7 mouse cellular contexts compared by ENCODE assay signal in the genomic region with DNA sequence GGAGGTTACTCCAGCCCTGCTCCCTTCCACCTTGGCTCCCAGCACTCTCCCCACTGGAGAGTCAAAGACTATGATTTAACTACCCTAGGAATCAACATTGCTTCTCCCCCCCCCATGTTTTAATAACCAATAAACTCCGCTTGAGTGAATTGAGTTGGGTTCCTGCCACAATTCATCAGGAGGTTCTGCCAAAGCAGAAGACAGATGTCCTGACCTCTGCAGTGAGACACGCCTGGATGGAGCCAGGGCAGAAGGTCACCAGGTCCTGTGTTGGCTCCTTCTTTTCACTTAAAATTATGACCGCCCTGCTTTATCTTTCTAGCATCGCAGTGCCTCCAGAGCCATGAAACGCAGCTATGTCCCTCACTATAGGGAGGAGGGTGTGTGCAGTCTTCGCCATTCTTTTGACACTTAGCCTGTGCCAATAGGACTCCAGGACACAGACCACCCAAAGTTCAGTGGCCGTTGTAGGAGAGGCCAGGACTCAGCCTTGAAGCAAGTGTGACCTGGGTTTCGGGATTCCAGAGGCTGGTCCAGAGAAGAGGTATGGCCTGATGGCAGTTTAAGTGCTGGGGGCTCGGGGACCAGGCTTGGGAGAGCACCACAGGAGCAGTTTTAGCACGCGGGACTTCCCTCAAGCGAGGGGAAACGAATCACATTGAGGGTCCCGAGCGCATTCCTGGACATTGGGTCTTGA. TPM values are rescaled to one million over a fixed set of nuclear protein-coding genes. Genes with fewer than 3 reads are reported as not detected.
DNase-seq lines count a peak whose midpoint lies in the region; ATAC-seq and TF ChIP-seq lines count a peak whose summit lies in the region.

No protein-coding gene starts in this region.

- H3K27me3 ChIP-seq in MEL (ENCODE audit: control insufficient read depth in 1 of 2, insufficient read depth in 2 of 2, low read length in 2 of 2) = no peaks in the 10 kb centered on the region
- peaks cover 28% of the 10 kb centered on the region for H3K27me3 ChIP-seq in intestine, embryonic 15.5 days (replicated peaks)
- H3K27me3 ChIP-seq in liver, postnatal 0 days (ENCODE audit: insufficient read depth, low read length) = peaks cover 28% of the 10 kb centered on the region

- no peak for TF ChIP-seq CTCF in MEL (IDR thresholded peaks at IDR 0.05 in 2 of 3, conservative IDR thresholded peaks at IDR 0.05 in 1 of 3; ENCODE audit: control insufficient read depth in 1 of 3, insufficient read depth in 1 of 3, low read depth in 2 of 3, low read length in 3 of 3, poor library complexity in 1 of 3, severe bottlenecking in 1 of 3)
- no peak for TF ChIP-seq CTCF in bone marrow macrophage, adult 2 months (IDR thresholded peaks at IDR 0.05; ENCODE audit: low read depth, low read length)
- no peak for TF ChIP-seq CTCF in liver, postnatal 0 days (IDR thresholded peaks at IDR 0.05; ENCODE audit: low read depth)

- peaks cover 8 to 22% of the 10 kb centered on the region in 2 experiments for H3K4me1 ChIP-seq in MEL (ENCODE audit: control insufficient read depth in 1 of 2, insufficient read depth in 2 of 2, low read length in 2 of 2)
- H3K4me1 ChIP-seq in bone marrow macrophage, adult 2 months (ENCODE audit: control insufficient read depth, insufficient read depth, low read length) = no peaks in the 10 kb centered on the region
- 0 out of 2 replicates have a peak, but pooled peaks cover 4% of the 10 kb centered on the region for H3K4me1 ChIP-seq in intestine, embryonic 15.5 days (replicated peaks)
- H3K4me1 ChIP-seq in liver, postnatal 0 days (ENCODE audit: insufficient read depth) = peaks cover 3% of the 10 kb centered on the region; the same call in 1 of the 2 replicates

- H3K9ac ChIP-seq in MEL (ENCODE audit: control insufficient read depth, low read depth, low read length, poor library complexity, severe bottlenecking) = peak overlapping the region; percentile 39; the same call in 1 of the 2 replicates
- no peak overlapping the region for H3K9ac ChIP-seq in intestine, embryonic 15.5 days
- no peak overlapping the region for H3K9ac ChIP-seq in liver, postnatal 0 days (replicated peaks)

- H3K27ac ChIP-seq in MEL (ENCODE audit: control insufficient read depth, low read depth, low read length) = no peak overlapping the region
- no peak overlapping the region for H3K27ac ChIP-seq in bone marrow macrophage, adult 2 months (ENCODE audit: insufficient read depth, low read depth, low read length)
- no peak overlapping the region for H3K27ac ChIP-seq in intestine, embryonic 15.5 days
- H3K27ac ChIP-seq in liver, postnatal 0 days (ENCODE audit: low read depth) = no peak overlapping the region

- WGBS in intestine, embryonic 15.5 days = 15% methylated on average over 15 of the region's 15 CpGs
- 29% methylated on average over 15 of the region's 15 CpGs for WGBS in liver, postnatal 0 days (ENCODE audit: insufficient replicate concordance)

- peaks cover 0 to 16% of the 10 kb centered on the region in 2 experiments; a peak in 2 of 4 replicates for H3K36me3 ChIP-seq in MEL (ENCODE audit: control insufficient read depth in 1 of 2, insufficient read depth in 2 of 2, low read length in 2 of 2)
- no peaks in the 10 kb centered on the region for H3K36me3 ChIP-seq in intestine, embryonic 15.5 days
- no peaks in the 10 kb centered on the region for H3K36me3 ChIP-seq in liver, postnatal 0 days (replicated peaks; ENCODE audit: insufficient read depth, low read length)

- TF ChIP-seq EP300 in MEL (IDR thresholded peaks at IDR 0.05; ENCODE audit: low read depth in 1 of 2, low read length in 2 of 2) = no peak
- no peak for TF ChIP-seq EP300 in liver, postnatal 0 days (IDR thresholded peaks at IDR 0.05; ENCODE audit: low read depth)

- no peak for DNase-seq in MEL (ENCODE audit: low read depth, low spot score)
- DNase-seq in liver, postnatal 0 days = no peak
- DNase-seq in testis, postnatal 14 days (ENCODE audit: low spot score) = no peak
- no peak for DNase-seq in gastrocnemius, postnatal 10 days
- DNase-seq in frontal cortex, postnatal 36 days (ENCODE audit: low spot score in 2 of 2) = no peak

- ATAC-seq in intestine, embryonic 15.5 days = no peak
- ATAC-seq in liver, postnatal 0 days = no peak

- TF ChIP-seq POLR2A in MEL (IDR thresholded peaks at IDR 0.05; ENCODE audit: control insufficient read depth in 1 of 2, insufficient read depth in 1 of 2, low read depth in 1 of 2, low read length in 2 of 2, poor library complexity in 1 of 2) = no peak
- TF ChIP-seq POLR2A in bone marrow macrophage, adult 2 months (IDR thresholded peaks at IDR 0.05; ENCODE audit: borderline replicate concordance, low read depth, low read length) = no peak

- H3K4me3 ChIP-seq in MEL (ENCODE audit: control insufficient read depth in 1 of 2, insufficient read depth in 1 of 2, low read depth in 2 of 2, low read length in 2 of 2) = peak overlapping the region; percentile 35 to 36; a peak in 3 of 4 replicates
- peak overlapping the region; percentile 51; the same call in 1 of the 2 replicates for H3K4me3 ChIP-seq in bone marrow macrophage, adult 2 months (ENCODE audit: insufficient read depth, low read length)
- peak overlapping the region; percentile 61 for H3K4me3 ChIP-seq in intestine, embryonic 15.5 days (replicated peaks)
- H3K4me3 ChIP-seq in liver, postnatal 0 days (ENCODE audit: low read depth, low read length) = peak overlapping the region; percentile 51; the same call in 1 of the 2 replicates

- no peaks in the 10 kb centered on the region for H3K79me2 ChIP-seq in MEL (ENCODE audit: control insufficient read depth, insufficient read depth, low read length, poor library complexity)

- TF ChIP-seq RAD21 in MEL (IDR thresholded peaks at IDR 0.05; ENCODE audit: low read depth, low read length) = no peak

- no peaks in the 10 kb centered on the region for H3K9me3 ChIP-seq in MEL (replicated peaks; ENCODE audit: insufficient read depth, low read length)
- no peaks in the 10 kb centered on the region for H3K9me3 ChIP-seq in intestine, embryonic 15.5 days
- 0 out of 2 replicates have a peak, but pooled peaks cover 3% of the 10 kb centered on the region for H3K9me3 ChIP-seq in liver, postnatal 0 days (ENCODE audit: low read length)

- H3K4me2 ChIP-seq in intestine, embryonic 15.5 days (replicated peaks) = peak overlapping the region; percentile 100
- H3K4me2 ChIP-seq in liver, postnatal 0 days (ENCODE audit: low read depth, low read length) = peak overlapping the region; percentile 96

TF ChIP-seq in MEL, 35 proteins besides CTCF, POLR2A, EP300 and RAD21:
- TF ChIP-seq JUND (IDR thresholded peaks at IDR 0.05; ENCODE audit: low read depth, low read length) (no peak), USF2 (IDR thresholded peaks at IDR 0.05; ENCODE audit: borderline replicate concordance in 1 of 2, insufficient read depth in 1 of 2, low read depth in 1 of 2, low read length in 2 of 2) (no peak)

RNA-seq across cellular contexts. Expression of a gene that starts 0.5 kb away (rescaled TPM):
- 0.12 TPM in 1 of 2 replicates, not detected in the other for total RNA-seq in MEL (2012; rRNA removed)
- polyA plus RNA-seq in MEL (2012; ENCODE audit: insufficient read depth in 1 of 2, insufficient read length in 2 of 2, low read depth in 1 of 2, low replicate concordance in 2 of 2, missing spikeins in 1 of 2) = under 1 TPM in 1 of 2 experiments, not detected in 1; 0.15 TPM
- polyA plus RNA-seq in bone marrow macrophage, adult 2 months (2012; ENCODE audit: insufficient read depth, insufficient read length, missing spikeins) = not detected in 2 replicates
- 0.36 and 0.43 TPM in 2 replicates for polyA plus RNA-seq in intestine, embryonic 15.5 days (2015; fragmentation: Nextera tagmentation; extraction: Ambion mirVana)
- polyA plus RNA-seq in liver, postnatal 0 days (2015; fragmentation: Nextera tagmentation; extraction: Ambion mirVana) = not detected in 2 replicates
- 1 to 10 TPM; 1.5 to 1.7 TPM for total RNA-seq in gastrocnemius, postnatal 10 days (2021)

RNA-seq across cellular contexts. Expression of a gene that starts 54.6 kb away (rescaled TPM):
- 42.6 and 52.8 TPM in 2 replicates for total RNA-seq in MEL (2012; rRNA removed)
- polyA plus RNA-seq in MEL (2012; ENCODE audit: insufficient read depth in 1 of 2, insufficient read length in 2 of 2, low read depth in 1 of 2, low replicate concordance in 2 of 2, missing spikeins in 1 of 2) = 10 to 100 TPM in 1 of 2 experiments, not detected in 1; 43.1 TPM
- 38.6 and 42.8 TPM in 2 replicates for polyA plus RNA-seq in bone marrow macrophage, adult 2 months (2012; ENCODE audit: insufficient read depth, insufficient read length, missing spikeins)
- 29.9 and 32.1 TPM in 2 replicates for polyA plus RNA-seq in intestine, embryonic 15.5 days (2015; fragmentation: Nextera tagmentation; extraction: Ambion mirVana)
- 20.9 and 22.3 TPM in 2 replicates for polyA plus RNA-seq in liver, postnatal 0 days (2015; fragmentation: Nextera tagmentation; extraction: Ambion mirVana)
- 10 to 100 TPM; 49.3 TPM for total RNA-seq in gastrocnemius, postnatal 10 days (2021)
